Mouse (Mus musculus): ENCODE measurements at regions not wholly inside any gene's neighbourhood (a gene's known extent, or its start where the extent isn't known, plus 50 kb on each side); places are given as distances from the start of the nearest gene placed in this dataset.

DNA sequence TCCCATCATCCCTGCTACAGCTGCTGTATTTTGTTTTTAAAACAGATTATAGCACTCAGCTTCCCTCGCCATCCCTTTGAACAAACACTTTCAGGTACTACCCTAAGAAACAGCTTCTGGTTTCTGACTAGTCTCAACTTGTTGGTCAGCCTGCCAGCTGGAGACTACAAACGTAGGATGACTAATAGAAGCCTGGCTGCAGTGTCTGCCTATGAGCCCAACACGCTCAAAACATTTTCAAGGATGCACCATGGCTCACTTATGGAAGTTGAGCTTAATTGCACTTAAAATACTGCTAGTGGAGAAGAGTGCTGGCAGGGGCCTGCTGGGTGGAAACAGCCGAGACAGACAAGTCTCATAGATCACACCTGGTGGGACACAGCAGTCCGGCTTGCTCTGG lies 234.4 kb upstream of the Tenm4 start:
- no peak for DNase-seq
- intact Hi-C loops (cut with DNase I): no loop called here

- no peak for DNase-seq
- intact Hi-C loops (cut with DNase I): no loop called here
Observed at GRCm38 (mm10) chr7:95943420-95943819, 227.6 kb upstream of the Tenm4 start.

DNA sequence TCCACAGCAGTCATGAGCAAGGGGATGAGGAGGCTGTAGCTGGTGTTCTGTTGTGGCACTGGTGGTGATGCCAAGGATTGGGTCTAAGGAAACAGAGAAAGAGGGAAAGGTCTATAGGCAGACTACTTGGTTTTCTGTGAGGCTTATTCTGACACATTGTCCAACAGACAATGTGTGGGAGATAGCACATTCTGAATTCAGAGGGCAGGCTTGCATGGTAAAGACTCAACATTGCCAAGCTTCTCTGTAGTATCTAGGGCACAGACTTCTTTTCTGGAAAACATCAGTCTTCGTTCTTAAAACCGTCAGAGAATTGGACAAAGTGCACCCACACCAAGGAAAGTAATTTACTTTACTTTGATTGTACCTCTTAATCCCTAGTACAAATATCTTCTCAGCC lies 218.7 kb upstream of the Tenm4 start:
- intact Hi-C loops (cut with DNase I): no loop called here

DNA sequence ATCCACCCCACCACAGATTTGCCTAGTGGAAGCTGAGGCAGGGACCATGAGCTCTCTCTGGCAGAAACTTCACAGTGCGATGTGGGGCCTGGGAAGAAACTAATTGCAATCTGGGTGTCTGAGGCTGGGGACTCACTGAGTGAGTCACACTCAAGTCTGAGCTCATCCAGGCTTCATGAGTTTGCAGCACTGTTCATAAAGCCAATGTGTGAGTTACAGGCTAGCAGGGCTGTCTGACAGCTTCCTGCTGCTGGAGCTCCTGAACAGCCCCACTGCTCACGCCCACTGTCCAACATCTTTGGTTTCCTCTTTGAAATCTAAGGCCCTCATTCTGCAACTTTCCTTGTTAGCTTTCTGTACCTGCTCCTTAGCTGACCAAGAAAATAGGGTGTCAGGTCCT lies 216.5 kb upstream of the Tenm4 start:
- DNase-seq: no peak
- intact Hi-C loops (cut with DNase I): no loop called here

More for the DNA sequence above, 218.7 kb upstream of the Tenm4 start:
- DNase-seq: no peak

- intact Hi-C loops (cut with DNase I): no loop called here
- DNase-seq: no peak
Observed at GRCm38 (mm10) chr7:95955119-95955518, 215.9 kb upstream of the Tenm4 start.

GRCm38 (mm10) chr7:95959068-95959467 lies 212.0 kb upstream of the Tenm4 start:
- intact Hi-C loops (cut with DNase I): no loop called here

GRCm38 (mm10) chr7:95971863-95972262 lies 199.2 kb upstream of the Tenm4 start:
- intact Hi-C loops (cut with DNase I): no loop called here
- DNase-seq: no peak

More at GRCm38 (mm10) chr7:95959068-95959467, 212.0 kb upstream of the Tenm4 start:
- no peak for DNase-seq

DNA sequence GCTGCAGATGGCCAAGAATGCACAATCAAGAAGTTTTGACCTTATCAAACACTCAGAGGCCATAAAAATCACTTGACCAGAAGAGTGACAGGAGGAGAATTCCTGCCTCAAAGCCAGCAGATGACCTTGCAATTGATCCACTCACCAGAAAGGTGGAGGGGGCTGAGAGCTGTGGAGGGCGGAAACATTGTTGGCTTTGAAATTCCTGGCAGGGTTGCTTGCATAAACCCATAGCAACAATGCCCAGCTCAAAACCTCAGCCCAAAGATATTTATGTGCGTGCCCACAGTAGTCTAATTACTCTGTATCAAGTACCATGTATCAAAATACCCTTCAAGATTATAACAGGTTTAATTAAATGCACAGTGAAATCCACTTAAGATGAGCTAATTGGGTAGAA lies 197.0 kb upstream of the Tenm4 start:
- DNase-seq: no peak
- intact Hi-C loops (cut with DNase I): no loop called here

DNA sequence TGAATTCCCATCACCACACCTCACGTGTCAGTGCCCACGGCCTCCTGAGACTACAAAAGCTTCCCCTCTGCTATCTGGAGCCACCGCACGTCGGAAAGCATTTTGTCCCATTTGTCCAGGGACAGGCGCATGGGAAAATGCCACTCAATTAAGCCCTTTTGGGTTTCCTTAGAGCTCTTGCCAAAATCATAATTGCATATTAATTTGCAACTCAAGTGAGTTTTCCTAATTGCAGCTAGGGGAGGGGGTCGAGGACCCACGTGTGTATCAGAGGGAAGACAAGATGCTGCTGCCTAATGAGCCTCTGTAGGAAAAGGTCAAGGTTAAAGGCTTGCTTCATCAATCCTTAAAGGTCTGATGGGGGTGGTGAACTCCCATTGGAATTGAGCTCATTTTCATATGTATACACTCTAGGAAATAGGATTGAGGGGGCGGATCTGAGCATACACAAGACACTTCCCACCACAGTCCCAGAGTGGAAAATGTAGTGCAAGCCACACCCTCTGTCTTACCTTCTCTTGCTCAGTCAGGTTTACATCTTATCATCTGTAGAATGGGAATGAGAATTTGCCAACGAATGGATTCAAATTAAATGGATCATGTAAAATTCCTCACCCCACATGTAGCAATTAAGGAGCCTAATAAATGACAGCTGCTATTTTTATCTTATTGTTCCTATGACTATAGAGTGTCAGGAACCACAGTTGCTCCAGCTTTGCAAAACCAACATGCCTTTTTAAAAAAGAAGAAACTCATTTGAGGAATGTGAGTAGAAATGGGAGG lies 179.6 kb upstream of the Tenm4 start:
- DNase-seq: no peak
- intact Hi-C loops (cut with DNase I): no loop called here

GRCm38 (mm10) chr7:95992033-95992516 lies 179.0 kb upstream of the Tenm4 start:
- intact Hi-C loops (cut with DNase I): no loop called here
- DNase-seq: no peak

- no peak for DNase-seq
- intact Hi-C loops (cut with DNase I): no loop called here
Observed at GRCm38 (mm10) chr7:95992521-95992920, 178.5 kb upstream of the Tenm4 start.

DNA sequence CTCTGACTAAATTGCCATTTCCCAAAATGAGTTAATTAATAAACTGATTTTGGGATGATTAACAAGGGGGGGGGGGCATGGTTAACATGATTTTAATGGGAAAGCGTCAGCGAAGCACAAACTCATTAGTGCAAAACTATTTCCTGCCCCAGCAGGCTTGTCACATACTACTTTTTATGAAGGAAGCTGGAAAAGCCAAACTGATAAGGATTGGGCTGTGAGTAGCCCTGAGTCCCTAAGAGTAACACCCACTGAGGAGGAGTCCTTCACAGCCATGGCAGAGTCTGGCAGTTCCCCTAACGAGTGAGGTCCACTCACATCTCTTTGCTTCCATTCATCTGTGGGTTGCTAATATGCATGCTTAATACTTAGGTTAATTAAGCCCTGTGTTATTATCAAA lies 173.9 kb upstream of the Tenm4 start:
- intact Hi-C loops (cut with DNase I): no loop called here
- DNase-seq: no peak

- no peak for DNase-seq
- intact Hi-C loops (cut with DNase I): no loop called here
Observed at GRCm38 (mm10) chr7:95999189-95999588, 171.9 kb upstream of the Tenm4 start.

- intact Hi-C loops (cut with DNase I): no loop called here
- no peak for DNase-seq
Observed at GRCm38 (mm10) chr7:96002401-96002800, 168.6 kb upstream of the Tenm4 start.

- no peak for DNase-seq
- intact Hi-C loops (cut with DNase I): no loop called here
Observed at GRCm38 (mm10) chr7:96006299-96006698, 164.7 kb upstream of the Tenm4 start.

DNA sequence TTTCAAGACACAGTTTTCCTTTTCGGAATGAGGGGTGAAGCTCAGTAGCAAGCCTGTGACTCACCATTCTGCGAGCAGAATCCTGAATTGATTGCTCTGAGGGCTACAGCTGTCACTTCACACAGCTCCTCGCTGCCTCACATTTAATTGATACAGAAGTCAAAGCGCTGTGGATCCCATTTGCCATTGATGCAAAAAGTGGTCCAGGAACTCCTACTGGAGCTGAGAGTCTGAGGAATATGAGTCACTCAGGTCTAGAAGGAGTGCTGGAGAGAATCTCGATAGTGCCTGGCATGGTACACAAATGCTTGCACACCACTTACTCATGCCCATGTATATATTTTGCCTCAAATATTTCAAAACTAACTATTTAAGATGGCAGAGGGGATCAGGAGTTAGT lies 158.0 kb upstream of the Tenm4 start:
- no peak for DNase-seq
- intact Hi-C loops (cut with DNase I): no loop called here

DNA sequence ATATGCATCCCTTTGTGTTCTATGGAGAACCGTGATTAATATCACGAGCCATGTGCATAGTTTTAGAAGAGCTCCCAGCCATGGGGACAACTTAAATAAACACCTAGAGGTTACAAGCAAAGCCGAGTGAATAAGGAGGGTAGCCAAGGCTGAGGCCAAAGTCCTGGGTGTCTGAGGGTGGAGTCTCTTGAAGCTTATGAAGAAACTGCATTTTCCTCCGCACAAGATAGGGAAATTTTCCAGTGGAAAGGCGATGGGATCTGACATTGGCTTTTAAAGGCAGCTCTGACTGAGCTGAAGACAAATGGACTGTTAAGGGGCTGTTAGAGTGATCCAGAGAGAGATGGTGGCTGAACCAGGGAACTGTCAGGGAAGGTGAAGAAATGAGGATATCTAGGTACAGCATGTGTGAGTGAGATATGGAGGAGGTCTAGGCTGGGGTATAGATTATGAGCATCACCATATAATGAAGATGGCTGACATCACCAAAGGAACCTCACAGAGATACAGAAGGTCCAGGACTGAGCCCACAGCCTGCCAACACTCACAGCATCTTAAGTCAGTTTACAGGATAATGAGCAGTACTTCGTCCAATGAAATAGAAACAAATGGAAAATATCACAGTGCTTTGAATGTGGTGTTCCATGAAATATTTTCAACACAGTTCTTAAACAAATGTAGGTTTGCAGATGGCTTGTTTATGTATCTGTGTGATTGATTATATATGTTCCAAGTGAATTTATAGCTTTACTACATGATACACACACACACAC lies 153.7 kb upstream of the Tenm4 start:
- intact Hi-C loops (cut with DNase I): no loop called here

GRCm38 (mm10) chr7:96024048-96024447 lies 147.0 kb upstream of the Tenm4 start:
- DNase-seq: no peak
- intact Hi-C loops (cut with DNase I): no loop called here

More for the DNA sequence above, 153.7 kb upstream of the Tenm4 start:
- DNase-seq: no peak

GRCm38 (mm10) chr7:96026781-96027418 lies 144.1 kb upstream of the Tenm4 start:
- intact Hi-C loops (cut with DNase I): no loop called here
- no peak for DNase-seq

DNA sequence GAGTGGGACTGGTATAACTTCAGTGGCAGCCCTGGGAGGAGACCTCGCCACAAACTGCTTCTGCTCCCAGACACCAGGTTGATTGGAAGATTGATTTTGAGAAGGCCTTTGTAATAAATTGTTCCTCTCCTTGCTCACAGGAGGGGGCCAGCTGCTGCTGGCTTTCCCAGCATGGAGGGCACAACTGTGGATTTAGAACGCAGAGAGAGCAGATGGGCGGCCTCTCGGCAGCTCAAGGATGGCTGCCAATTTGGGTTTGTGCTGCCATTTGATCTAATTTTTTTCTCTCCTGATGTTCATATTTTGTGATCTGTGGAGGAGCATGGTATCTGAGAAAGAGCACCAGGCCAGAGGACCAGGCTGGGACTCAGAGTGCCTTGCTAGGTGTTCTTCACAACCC lies 137.4 kb upstream of the Tenm4 start:
- no peak for DNase-seq
- intact Hi-C loops (cut with DNase I): no loop called here

GRCm38 (mm10) chr7:96035456-96035855 lies 135.6 kb upstream of the Tenm4 start:
- DNase-seq: no peak
- intact Hi-C loops (cut with DNase I): no loop called here

Measured in heart, postnatal 14 days (tissue).